ENCODE assay signal across 8 mouse cellular contexts in genomic region chr2:154407063-154407642, GRCm38 (mm10). TPM values are rescaled to one million over a fixed set of nuclear protein-coding genes. Genes with fewer than 3 reads are reported as not detected.
DNase-seq lines count a peak whose midpoint lies in the region; ATAC-seq and TF ChIP-seq lines count a peak whose summit lies in the region.

No protein-coding gene starts in this region.

- DNase-seq in heart, adult 11 months: peak; percentile 93
- no peak for DNase-seq in heart, postnatal 14 days
- no peak for DNase-seq in yolk sac, embryonic 10.5 days (ENCODE audit: low spot score)

- peak overlapping the region; percentile 67 for H3K9ac ChIP-seq in ES-Bruce4 (ENCODE audit: low read depth, poor library complexity, severe bottlenecking)
- peak overlapping the region; percentile 76 for H3K9ac ChIP-seq in limb, embryonic 12.5 days (replicated peaks)
- H3K9ac ChIP-seq in stomach, embryonic 15.5 days: peak overlapping the region; percentile 60

- no peaks in the 10 kb centered on the region for H3K4me1 ChIP-seq in ES-Bruce4 (ENCODE audit: control insufficient read depth, insufficient read depth, low read length)
- H3K4me1 ChIP-seq in embryonic fibroblast, embryonic 13.5 days (ENCODE audit: control insufficient read depth, insufficient read depth, low read length): peaks cover 10% of the 10 kb centered on the region
- peaks cover 26% of the 10 kb centered on the region for H3K4me1 ChIP-seq in limb, embryonic 12.5 days (replicated peaks)
- H3K4me1 ChIP-seq in stomach, embryonic 15.5 days: peaks cover 20% of the 10 kb centered on the region

- no peaks in the 10 kb centered on the region for H3K9me3 ChIP-seq in ES-Bruce4 (replicated peaks; ENCODE audit: control insufficient read depth, insufficient read depth, low read length, poor library complexity, severe bottlenecking)
- no peaks in the 10 kb centered on the region for H3K9me3 ChIP-seq in limb, embryonic 12.5 days
- no peaks in the 10 kb centered on the region for H3K9me3 ChIP-seq in stomach, embryonic 15.5 days

- H3K4me2 ChIP-seq in limb, embryonic 12.5 days: peak overlapping the region; percentile 88
- peak overlapping the region; percentile 86 for H3K4me2 ChIP-seq in stomach, embryonic 15.5 days

- intact Hi-C loops in heart, postnatal 14 days (cut with DNase I): loop anchor here (2.0 kb wide), 1 partner anchor 16 kb away; no protein-coding TSS in a partner anchor

- WGBS in limb, embryonic 12.5 days: 34% methylated on average over 11 of the region's 11 CpGs
- 35% methylated on average over 11 of the region's 11 CpGs for WGBS in stomach, embryonic 15.5 days

- ATAC-seq in limb, embryonic 12.5 days (ENCODE audit: insufficient number of reproducible peaks, insufficient read depth, low FRiP score, low TSS enrichment, low read depth): no peak
- no peak for ATAC-seq in stomach, embryonic 15.5 days (ENCODE audit: insufficient read depth, low FRiP score, low read depth)
- no peak for ATAC-seq in inflammation-experienced regulatory T-cells, adult 6 months

- H3K4me3 ChIP-seq in ES-Bruce4 (ENCODE audit: low read depth, low read length): peak overlapping the region; percentile 66
- peak overlapping the region; percentile 76 for H3K4me3 ChIP-seq in embryonic fibroblast, embryonic 13.5 days (ENCODE audit: insufficient read depth, low read length)
- H3K4me3 ChIP-seq in limb, embryonic 12.5 days (replicated peaks): peak overlapping the region; percentile 74
- H3K4me3 ChIP-seq in stomach, embryonic 15.5 days (replicated peaks): peak overlapping the region; percentile 75

- no peaks in the 10 kb centered on the region for H3K27me3 ChIP-seq in ES-Bruce4 (ENCODE audit: control insufficient read depth, insufficient read depth, low read length, poor library complexity, severe bottlenecking)
- peaks cover 31% of the 10 kb centered on the region for H3K27me3 ChIP-seq in limb, embryonic 12.5 days
- no peaks in the 10 kb centered on the region for H3K27me3 ChIP-seq in stomach, embryonic 15.5 days (replicated peaks)

- H3K27ac ChIP-seq in ES-Bruce4 (ENCODE audit: insufficient read depth, low read length): no peak overlapping the region
- H3K27ac ChIP-seq in embryonic fibroblast, embryonic 13.5 days (ENCODE audit: insufficient read depth, low read length): no peak overlapping the region
- 0 out of 2 replicates have a peak overlapping the region, but pooled peaks have one; percentile 36 for H3K27ac ChIP-seq in limb, embryonic 12.5 days
- H3K27ac ChIP-seq in stomach, embryonic 15.5 days: no peak overlapping the region

- TF ChIP-seq EP300 in ES-Bruce4 (IDR thresholded peaks at IDR 0.05; ENCODE audit: insufficient read depth, low read depth, low read length): no peak

- no peak for TF ChIP-seq CTCF in ES-Bruce4 (IDR thresholded peaks at IDR 0.05; ENCODE audit: low read depth, low read length)
- no peak for TF ChIP-seq CTCF in embryonic fibroblast, embryonic 13.5 days (IDR thresholded peaks at IDR 0.05; ENCODE audit: borderline replicate concordance, insufficient read depth, low read length)

- TF ChIP-seq POLR2A in ES-Bruce4 (IDR thresholded peaks at IDR 0.05; ENCODE audit: insufficient read depth, low read length): no peak
- TF ChIP-seq POLR2A in embryonic fibroblast, embryonic 13.5 days (IDR thresholded peaks at IDR 0.05; ENCODE audit: low read depth, low read length): no peak

- no peaks in the 10 kb centered on the region; the same call in 1 of the 2 replicates for H3K36me3 ChIP-seq in ES-Bruce4 (ENCODE audit: control insufficient read depth, insufficient read depth, low read length, poor library complexity, severe bottlenecking)
- H3K36me3 ChIP-seq in limb, embryonic 12.5 days: no peaks in the 10 kb centered on the region
- no peaks in the 10 kb centered on the region for H3K36me3 ChIP-seq in stomach, embryonic 15.5 days

RNA-seq across cellular contexts. Expression of gene Snta1, which starts 0.7 kb away (rescaled TPM):
- 10 to 100 TPM; 91.4 to 98.7 TPM for total RNA-seq in heart, postnatal 14 days (2021)
- polyA plus RNA-seq in ES-Bruce4 (2011; ENCODE audit: insufficient read depth, insufficient read length, low read depth, missing spikeins): 11.7 and 13.5 TPM in 2 replicates
- polyA plus RNA-seq in embryonic fibroblast, embryonic 13.5 days (2011; ENCODE audit: insufficient read length, low read depth, missing spikeins): 17.1 and 18.5 TPM in 2 replicates
- polyA plus RNA-seq in limb, embryonic 12.5 days (2016; fragmentation: Nextera tagmentation; extraction: Ambion mirVana): 7.5 and 8.3 TPM in 2 replicates
- polyA plus RNA-seq in stomach, embryonic 15.5 days (2015; fragmentation: Nextera tagmentation; extraction: Ambion mirVana): 7.3 and 7.5 TPM in 2 replicates
- polyA plus RNA-seq in inflammation-experienced regulatory T-cells, adult 6 months (2017; shearing (Covaris generic)): not detected

RNA-seq across cellular contexts. Expression of gene Cbfa2t2, which starts 29.1 kb away (rescaled TPM):
- 10 to 100 TPM; 21.4 to 21.7 TPM for total RNA-seq in heart, postnatal 14 days (2021)
- polyA plus RNA-seq in ES-Bruce4 (2011; ENCODE audit: insufficient read depth, insufficient read length, low read depth, missing spikeins): 79.9 and 89.5 TPM in 2 replicates
- 36.8 and 47.6 TPM in 2 replicates for polyA plus RNA-seq in embryonic fibroblast, embryonic 13.5 days (2011; ENCODE audit: insufficient read length, low read depth, missing spikeins)
- polyA plus RNA-seq in limb, embryonic 12.5 days (2016; fragmentation: Nextera tagmentation; extraction: Ambion mirVana): 50.6 and 57.8 TPM in 2 replicates
- polyA plus RNA-seq in stomach, embryonic 15.5 days (2015; fragmentation: Nextera tagmentation; extraction: Ambion mirVana): 32.1 and 34.7 TPM in 2 replicates
- 10 to 100 TPM; 18.9 to 26.6 (median 25.6) TPM for polyA plus RNA-seq in inflammation-experienced regulatory T-cells, adult 6 months (2017; shearing (Covaris generic))

RNA-seq across cellular contexts. Expression of gene Cdk5rap1, which starts 34.3 kb away (rescaled TPM):
- total RNA-seq in heart, postnatal 14 days (2021): 10 to 100 TPM; 19.0 to 19.2 TPM
- 23.8 and 27.1 TPM in 2 replicates for polyA plus RNA-seq in ES-Bruce4 (2011; ENCODE audit: insufficient read depth, insufficient read length, low read depth, missing spikeins)
- polyA plus RNA-seq in embryonic fibroblast, embryonic 13.5 days (2011; ENCODE audit: insufficient read length, low read depth, missing spikeins): 9.3 and 10.0 TPM in 2 replicates
- polyA plus RNA-seq in limb, embryonic 12.5 days (2016; fragmentation: Nextera tagmentation; extraction: Ambion mirVana): 19.2 and 19.4 TPM in 2 replicates
- polyA plus RNA-seq in stomach, embryonic 15.5 days (2015; fragmentation: Nextera tagmentation; extraction: Ambion mirVana): 15.6 and 18.3 TPM in 2 replicates
- 10 to 100 TPM; 14.7 to 89.3 (median 50.7) TPM for polyA plus RNA-seq in inflammation-experienced regulatory T-cells, adult 6 months (2017; shearing (Covaris generic))
